Mouse (Mus musculus): ENCODE measurements around the gene Fbxl17. TPM values are rescaled to one million over a fixed set of nuclear protein-coding genes. Genes with fewer than 3 reads are reported as not detected.

The Fbxl17 gene
- polyA plus RNA-seq, 1 experiment from 2014 or later, result 6.8 TPM

- WGBS, result 70% methylated on average over 6 of the region's 6 CpGs
- no peak overlapping the region for H3K9ac ChIP-seq (ENCODE audit: low read length)
- H3K9me3 ChIP-seq (ENCODE audit: control insufficient read depth, low read length), result no peaks in the 10 kb centered on the region
- DNase-seq (ENCODE audit: low spot score), result peak; percentile 18
- no peaks in the 10 kb centered on the region for H3K36me3 ChIP-seq (ENCODE audit: control insufficient read depth, insufficient read depth, low read length)
- no peaks in the 10 kb centered on the region for H3K4me1 ChIP-seq (ENCODE audit: control insufficient read depth, insufficient read depth, low read length)
- no peak overlapping the region for H3K4me2 ChIP-seq (ENCODE audit: low read depth, severe bottlenecking)
- H3K27me3 ChIP-seq (ENCODE audit: control insufficient read depth, insufficient read depth, low read length), result no peaks in the 10 kb centered on the region
- H3K4me3 ChIP-seq (ENCODE audit: low read depth, low read length), result no peak overlapping the region
- H3K27ac ChIP-seq (replicated peaks; ENCODE audit: low read depth, low read length), result no peak overlapping the region
- ATAC-seq (ENCODE audit: insufficient number of reproducible peaks, low FRiP score, low TSS enrichment, low read depth), result no peak
These were observed 388.8 kb downstream of the Fbxl17 start for GRCm38 (mm10) chr17:63110994-63111393.

- no peak overlapping the region for H3K9ac ChIP-seq (ENCODE audit: low read length)
- no peak overlapping the region for H3K27ac ChIP-seq (replicated peaks; ENCODE audit: low read depth, low read length)
- H3K27me3 ChIP-seq (ENCODE audit: control insufficient read depth, insufficient read depth, low read length), result no peaks in the 10 kb centered on the region
- DNase-seq (ENCODE audit: low spot score), result peak; percentile 12
- no peak overlapping the region for H3K4me3 ChIP-seq (ENCODE audit: low read depth, low read length)
- no peaks in the 10 kb centered on the region for H3K9me3 ChIP-seq (ENCODE audit: control insufficient read depth, low read length)
- no peak for ATAC-seq (ENCODE audit: insufficient number of reproducible peaks, low FRiP score, low TSS enrichment, low read depth)
- no peaks in the 10 kb centered on the region for H3K36me3 ChIP-seq (ENCODE audit: control insufficient read depth, insufficient read depth, low read length)
- H3K4me1 ChIP-seq (ENCODE audit: control insufficient read depth, insufficient read depth, low read length), result no peaks in the 10 kb centered on the region
- no peak overlapping the region for H3K4me2 ChIP-seq (ENCODE audit: low read depth, severe bottlenecking)
- WGBS, result 80% methylated on average over 7 of the region's 7 CpGs
These were observed 389.5 kb downstream of the Fbxl17 start for GRCm38 (mm10) chr17:63110211-63110755.

GRCm38 (mm10) chr17:63108035-63108434 is 391.8 kb downstream of the Fbxl17 start:
- no peak for ATAC-seq (ENCODE audit: insufficient number of reproducible peaks, low FRiP score, low TSS enrichment, low read depth)
- Histone ChIP-seq H3K27ac (replicated peaks; ENCODE audit: low read depth, low read length) (no peak overlapping the region), H3K4me3 (ENCODE audit: low read depth, low read length) (no peak overlapping the region), H3K36me3 (ENCODE audit: control insufficient read depth, insufficient read depth, low read length) (no peaks in the 10 kb centered on the region), H3K9ac (ENCODE audit: low read length) (no peak overlapping the region), H3K27me3 (ENCODE audit: control insufficient read depth, insufficient read depth, low read length) (no peaks in the 10 kb centered on the region), H3K4me1 (ENCODE audit: control insufficient read depth, insufficient read depth, low read length) (no peaks in the 10 kb centered on the region), H3K4me2 (ENCODE audit: low read depth, severe bottlenecking) (no peak overlapping the region), H3K9me3 (ENCODE audit: control insufficient read depth, low read length) (no peaks in the 10 kb centered on the region)
- DNase-seq (ENCODE audit: low spot score), result no peak
- 90% methylated on average over 5 of the region's 5 CpGs for WGBS

- DNase-seq (ENCODE audit: low spot score), result no peak
- Histone ChIP-seq H3K4me2 (ENCODE audit: low read depth, severe bottlenecking) (no peak overlapping the region), H3K27me3 (ENCODE audit: control insufficient read depth, insufficient read depth, low read length) (no peaks in the 10 kb centered on the region), H3K27ac (replicated peaks; ENCODE audit: low read depth, low read length) (no peak overlapping the region), H3K9me3 (ENCODE audit: control insufficient read depth, low read length) (no peaks in the 10 kb centered on the region), H3K36me3 (ENCODE audit: control insufficient read depth, insufficient read depth, low read length) (no peaks in the 10 kb centered on the region), H3K9ac (ENCODE audit: low read length) (no peak overlapping the region), H3K4me3 (ENCODE audit: low read depth, low read length) (no peak overlapping the region), H3K4me1 (ENCODE audit: control insufficient read depth, insufficient read depth, low read length) (no peaks in the 10 kb centered on the region)
- no peak for ATAC-seq (ENCODE audit: insufficient number of reproducible peaks, low FRiP score, low TSS enrichment, low read depth)
- WGBS, result 74% methylated on average over 4 of the region's 4 CpGs
These were observed 392.3 kb downstream of the Fbxl17 start for GRCm38 (mm10) chr17:63107515-63107914.

GRCm38 (mm10) chr17:63095553-63095952 is 404.3 kb downstream of the Fbxl17 start:
- no peaks in the 10 kb centered on the region for H3K4me1 ChIP-seq (ENCODE audit: control insufficient read depth, insufficient read depth, low read length)
- H3K36me3 ChIP-seq (ENCODE audit: control insufficient read depth, insufficient read depth, low read length), result no peaks in the 10 kb centered on the region
- 52% methylated on average over 2 of the region's 2 CpGs for WGBS
- ATAC-seq (ENCODE audit: insufficient number of reproducible peaks, low FRiP score, low TSS enrichment, low read depth) (no peak), DNase-seq (ENCODE audit: low spot score) (no peak)
- no peaks in the 10 kb centered on the region for H3K27me3 ChIP-seq (ENCODE audit: control insufficient read depth, insufficient read depth, low read length)
- no peak overlapping the region for H3K4me3 ChIP-seq (ENCODE audit: low read depth, low read length)
- H3K9ac ChIP-seq (ENCODE audit: low read length), result no peak overlapping the region
- no peaks in the 10 kb centered on the region; the same call in 1 of the 2 replicates for H3K9me3 ChIP-seq (ENCODE audit: control insufficient read depth, low read length)
- H3K4me2 ChIP-seq (ENCODE audit: low read depth, severe bottlenecking), result no peak overlapping the region
- H3K27ac ChIP-seq (replicated peaks; ENCODE audit: low read depth, low read length), result no peak overlapping the region

- no peak for ATAC-seq (ENCODE audit: insufficient number of reproducible peaks, low FRiP score, low TSS enrichment, low read depth)
- WGBS, result 86% methylated on average over 4 of the region's 4 CpGs
- no peak overlapping the region for H3K9ac ChIP-seq (ENCODE audit: low read length)
- no peak for DNase-seq (ENCODE audit: low spot score)
- H3K27me3 ChIP-seq (ENCODE audit: control insufficient read depth, insufficient read depth, low read length), result no peaks in the 10 kb centered on the region
- no peak overlapping the region for H3K4me3 ChIP-seq (ENCODE audit: low read depth, low read length)
- no peaks in the 10 kb centered on the region for H3K4me1 ChIP-seq (ENCODE audit: control insufficient read depth, insufficient read depth, low read length)
- no peak overlapping the region for H3K4me2 ChIP-seq (ENCODE audit: low read depth, severe bottlenecking)
- H3K27ac ChIP-seq (replicated peaks; ENCODE audit: low read depth, low read length), result no peak overlapping the region
- H3K9me3 ChIP-seq (ENCODE audit: control insufficient read depth, low read length), result no peaks in the 10 kb centered on the region; the same call in 1 of the 2 replicates
- no peaks in the 10 kb centered on the region for H3K36me3 ChIP-seq (ENCODE audit: control insufficient read depth, insufficient read depth, low read length)
These were observed 404.8 kb downstream of the Fbxl17 start for GRCm38 (mm10) chr17:63095017-63095416.

- no peaks in the 10 kb centered on the region for H3K36me3 ChIP-seq (ENCODE audit: control insufficient read depth, insufficient read depth, low read length)
- H3K27ac ChIP-seq (replicated peaks; ENCODE audit: low read depth, low read length), result no peak overlapping the region
- H3K4me1 ChIP-seq (ENCODE audit: control insufficient read depth, insufficient read depth, low read length), result no peaks in the 10 kb centered on the region
- no peaks in the 10 kb centered on the region for H3K27me3 ChIP-seq (ENCODE audit: control insufficient read depth, insufficient read depth, low read length)
- WGBS, result 62% methylated on average over 4 of the region's 4 CpGs
- H3K4me3 ChIP-seq (ENCODE audit: low read depth, low read length), result no peak overlapping the region
- H3K4me2 ChIP-seq (ENCODE audit: low read depth, severe bottlenecking), result no peak overlapping the region
- H3K9me3 ChIP-seq (ENCODE audit: control insufficient read depth, low read length), result no peaks in the 10 kb centered on the region; the same call in 1 of the 2 replicates
- DNase-seq (ENCODE audit: low spot score) (no peak), ATAC-seq (ENCODE audit: insufficient number of reproducible peaks, low FRiP score, low TSS enrichment, low read depth) (no peak)
- H3K9ac ChIP-seq (ENCODE audit: low read length), result no peak overlapping the region
These were observed 406.6 kb downstream of the Fbxl17 start for GRCm38 (mm10) chr17:63093184-63093583.

- Histone ChIP-seq H3K27me3 (ENCODE audit: control insufficient read depth, insufficient read depth, low read length) (no peaks in the 10 kb centered on the region), H3K36me3 (ENCODE audit: control insufficient read depth, insufficient read depth, low read length) (no peaks in the 10 kb centered on the region), H3K27ac (replicated peaks; ENCODE audit: low read depth, low read length) (no peak overlapping the region), H3K9ac (ENCODE audit: low read length) (no peak overlapping the region), H3K4me3 (ENCODE audit: low read depth, low read length) (no peak overlapping the region), H3K4me2 (ENCODE audit: low read depth, severe bottlenecking) (no peak overlapping the region), H3K9me3 (ENCODE audit: control insufficient read depth, low read length) (no peaks in the 10 kb centered on the region; the same call in 1 of the 2 replicates), H3K4me1 (ENCODE audit: control insufficient read depth, insufficient read depth, low read length) (no peaks in the 10 kb centered on the region)
- DNase-seq (ENCODE audit: low spot score) (no peak), ATAC-seq (ENCODE audit: insufficient number of reproducible peaks, low FRiP score, low TSS enrichment, low read depth) (no peak)
- WGBS, result 79% methylated on average over 6 of the region's 6 CpGs
These were observed 407.0 kb downstream of the Fbxl17 start for GRCm38 (mm10) chr17:63092774-63093173.

- Histone ChIP-seq H3K9me3 (ENCODE audit: control insufficient read depth, low read length) (no peaks in the 10 kb centered on the region), H3K9ac (ENCODE audit: low read length) (no peak overlapping the region), H3K4me2 (ENCODE audit: low read depth, severe bottlenecking) (no peak overlapping the region), H3K4me1 (ENCODE audit: control insufficient read depth, insufficient read depth, low read length) (no peaks in the 10 kb centered on the region), H3K36me3 (ENCODE audit: control insufficient read depth, insufficient read depth, low read length) (no peaks in the 10 kb centered on the region), H3K4me3 (ENCODE audit: low read depth, low read length) (no peak overlapping the region), H3K27ac (replicated peaks; ENCODE audit: low read depth, low read length) (no peak overlapping the region), H3K27me3 (ENCODE audit: control insufficient read depth, insufficient read depth, low read length) (no peaks in the 10 kb centered on the region)
- ATAC-seq (ENCODE audit: insufficient number of reproducible peaks, low FRiP score, low TSS enrichment, low read depth), result no peak
- WGBS, result 88% methylated on average over 3 of the region's 3 CpGs
- no peak for DNase-seq (ENCODE audit: low spot score)
These were observed 409.7 kb downstream of the Fbxl17 start for GRCm38 (mm10) chr17:63090112-63090511.

Measured in limb, embryonic 11.5 days (tissue).